14 mouse cellular contexts compared by ENCODE assay signal in genomic region chr8:80500244-80500643, GRCm38 (mm10). TPM values are rescaled to one million over a fixed set of nuclear protein-coding genes. Genes with fewer than 3 reads are reported as not detected.
A peak's percentile ranks its signal among the peaks of the same experiment; 100 is the strongest.
DNase-seq lines count a peak whose midpoint lies in the region; ATAC-seq and TF ChIP-seq lines count a peak whose summit lies in the region.
"Had no signal": no experiment of that assay in that cellular context is flagged by ENCODE, and none has a peak within 500 bp of the region (broad histone marks: within the 10 kb centered on the region; RNA-seq: fewer than 3 reads in every experiment).

No protein-coding gene starts in this region.

- no peak overlapping the region for H3K4me2 ChIP-seq in forebrain, embryonic 15.5 days (replicated peaks)
- H3K4me2 ChIP-seq in forebrain, embryonic 11.5 days (ENCODE audit: low read depth, low read length, severe bottlenecking) = no peak overlapping the region
- H3K4me2 ChIP-seq in liver, embryonic 14.5 days (ENCODE audit: low read depth) = peak overlapping the region; percentile 98
- no peak overlapping the region for H3K4me2 ChIP-seq in stomach, embryonic 16.5 days (ENCODE audit: low read depth, low read length)
- H3K4me2 ChIP-seq: limb, embryonic 12.5 days had no signal

- H3K4me3 ChIP-seq in forebrain, embryonic 15.5 days = no peak overlapping the region
- no peak overlapping the region for H3K4me3 ChIP-seq in forebrain, embryonic 11.5 days (ENCODE audit: low read depth, low read length)
- peak overlapping the region; percentile 47 to 85 for H3K4me3 ChIP-seq in liver, embryonic 14.5 days (ENCODE audit: insufficient read depth in 1 of 2, low read depth in 2 of 2, low read length in 2 of 2)
- H3K4me3 ChIP-seq in stomach, embryonic 16.5 days (replicated peaks; ENCODE audit: low read length) = no peak overlapping the region
- H3K4me3 ChIP-seq: limb, embryonic 12.5 days had no signal

- H3K4me1 ChIP-seq in forebrain, embryonic 15.5 days = no peaks in the 10 kb centered on the region
- no peaks in the 10 kb centered on the region for H3K4me1 ChIP-seq in forebrain, embryonic 11.5 days (replicated peaks; ENCODE audit: control insufficient read depth, insufficient read depth, low read length)
- peaks cover 26 to 38% of the 10 kb centered on the region in 2 experiments for H3K4me1 ChIP-seq in liver, embryonic 14.5 days (replicated peaks; ENCODE audit: control insufficient read depth in 2 of 2, insufficient read depth in 2 of 2, low read length in 1 of 2)
- no peaks in the 10 kb centered on the region for H3K4me1 ChIP-seq in stomach, embryonic 16.5 days (ENCODE audit: control insufficient read depth, insufficient read depth, low read length)
- H3K4me1 ChIP-seq: limb, embryonic 12.5 days had no signal

- WGBS in forebrain, embryonic 15.5 days = 25% methylated on average over 2 of the region's 2 CpGs
- 74% methylated on average over 2 of the region's 2 CpGs for WGBS in forebrain, embryonic 11.5 days
- WGBS in liver, embryonic 14.5 days (ENCODE audit: insufficient replicate concordance) = 12% methylated on average over 2 of the region's 2 CpGs
- WGBS in stomach, embryonic 16.5 days = 68% methylated on average over 2 of the region's 2 CpGs

- H3K27ac ChIP-seq in forebrain, embryonic 15.5 days (replicated peaks) = no peak overlapping the region
- no peak overlapping the region for H3K27ac ChIP-seq in forebrain, embryonic 11.5 days (ENCODE audit: low read depth, low read length)
- H3K27ac ChIP-seq in liver, embryonic 14.5 days = peak overlapping the region; percentile 99
- no peak overlapping the region for H3K27ac ChIP-seq in stomach, embryonic 16.5 days (ENCODE audit: low read length)
- H3K27ac ChIP-seq: limb, embryonic 12.5 days had no signal

- no peaks in the 10 kb centered on the region for H3K27me3 ChIP-seq in forebrain, embryonic 15.5 days
- no peaks in the 10 kb centered on the region for H3K27me3 ChIP-seq in forebrain, embryonic 11.5 days (ENCODE audit: control insufficient read depth, insufficient read depth, low read length)
- no peaks in the 10 kb centered on the region for H3K27me3 ChIP-seq in liver, embryonic 14.5 days (ENCODE audit: control insufficient read depth, insufficient read depth, low read length)
- H3K27me3 ChIP-seq in stomach, embryonic 16.5 days (ENCODE audit: control insufficient read depth, insufficient read depth, low read length) = no peaks in the 10 kb centered on the region
- H3K27me3 ChIP-seq: limb, embryonic 12.5 days had no signal

- DNase-seq in forebrain, embryonic 11.5 days (ENCODE audit: low spot score) = no peak
- DNase-seq in spleen, adult 12 weeks (ENCODE audit: low spot score) = peak; percentile 53
- DNase-seq in spleen, adult 18-20 months = no peak
- peak; percentile 93 to 96 (median 95) for DNase-seq in liver, embryonic 14.5 days (ENCODE audit: low read depth in 3 of 3, low spot score in 3 of 3)
- DNase-seq in right cerebral cortex, postnatal 14 days = no peak
- DNase-seq: adrenal gland, adult 8-10 months; cerebellum, adult 9-10 months; gastrocnemius, postnatal 36 days; heart, postnatal 4 days; kidney, adult 9 months had no signal

- TF ChIP-seq CTCF in liver, embryonic 14.5 days (IDR thresholded peaks at IDR 0.05; ENCODE audit: low read depth) = no peak

- ATAC-seq in forebrain, embryonic 15.5 days (replicated peaks) = peak; percentile 46; the same call in 1 of the 2 replicates
- no peak for ATAC-seq in forebrain, embryonic 11.5 days (replicated peaks; ENCODE audit: low FRiP score)
- peak; percentile 91 for ATAC-seq in liver, embryonic 14.5 days (ENCODE audit: insufficient read depth)
- ATAC-seq in stomach, embryonic 16.5 days (ENCODE audit: insufficient read depth, low FRiP score) = peak; percentile 76
- no peak for ATAC-seq in frontal cortex, adult (ENCODE audit: low TSS enrichment)

- no peaks in the 10 kb centered on the region for H3K9me3 ChIP-seq in forebrain, embryonic 15.5 days
- H3K9me3 ChIP-seq in forebrain, embryonic 11.5 days (ENCODE audit: control insufficient read depth, low read length) = no peaks in the 10 kb centered on the region
- H3K9me3 ChIP-seq in liver, embryonic 14.5 days (ENCODE audit: control insufficient read depth, low read length) = no peaks in the 10 kb centered on the region
- H3K9me3 ChIP-seq in stomach, embryonic 16.5 days (replicated peaks; ENCODE audit: control insufficient read depth, low read length) = no peaks in the 10 kb centered on the region
- H3K9me3 ChIP-seq: limb, embryonic 12.5 days had no signal

- no peak overlapping the region for H3K9ac ChIP-seq in forebrain, embryonic 15.5 days (replicated peaks)
- no peak overlapping the region for H3K9ac ChIP-seq in forebrain, embryonic 11.5 days (ENCODE audit: low read length)
- peak overlapping the region; percentile 88 for H3K9ac ChIP-seq in liver, embryonic 14.5 days (replicated peaks)
- no peak overlapping the region for H3K9ac ChIP-seq in stomach, embryonic 16.5 days (ENCODE audit: low read length)
- H3K9ac ChIP-seq: limb, embryonic 12.5 days had no signal

- H3K36me3 ChIP-seq in forebrain, embryonic 15.5 days = no peaks in the 10 kb centered on the region
- no peaks in the 10 kb centered on the region for H3K36me3 ChIP-seq in forebrain, embryonic 11.5 days (ENCODE audit: control insufficient read depth, insufficient read depth, low read length)
- H3K36me3 ChIP-seq in liver, embryonic 14.5 days (replicated peaks; ENCODE audit: control insufficient read depth, insufficient read depth, low read depth) = peaks cover 91% of the 10 kb centered on the region
- no peaks in the 10 kb centered on the region for H3K36me3 ChIP-seq in stomach, embryonic 16.5 days (ENCODE audit: control insufficient read depth, insufficient read depth, low read length)
- H3K36me3 ChIP-seq: limb, embryonic 12.5 days had no signal

- peak; percentile 99 for TF ChIP-seq EP300 in liver, embryonic 14.5 days (IDR thresholded peaks at IDR 0.05; ENCODE audit: low read depth)

RNA-seq across cellular contexts. Expression of gene Gypa, which starts 6.7 kb away (rescaled TPM):
- polyA plus RNA-seq in forebrain, embryonic 15.5 days (2015; fragmentation: Nextera tagmentation; extraction: Ambion mirVana) = 2.5 and 4.2 TPM in 2 replicates
- polyA plus RNA-seq in forebrain, embryonic 11.5 days (2014; fragmentation: Nextera tagmentation; extraction: Ambion mirVana) = 16.8 and 18.9 TPM in 2 replicates
- 349 and 449 TPM in 2 replicates for polyA plus RNA-seq in liver, embryonic 14.5 days (2012; rRNA removed)
- 691 and 694 TPM in 2 replicates for polyA plus RNA-seq in liver, embryonic 14.5 days (2014; fragmentation: Nextera tagmentation; extraction: Ambion mirVana)
- 25.3 and 33.2 TPM in 2 replicates for polyA plus RNA-seq in stomach, embryonic 16.5 days (2015; fragmentation: Nextera tagmentation; extraction: Ambion mirVana)

Comparison
In these comparisons a context has a peak if more than half of its experiments do, and no peak if none do; other contexts are left out.
1. ATAC-seq: peak in forebrain, embryonic 15.5 days (single experiment), liver, embryonic 14.5 days (single experiment) and stomach, embryonic 16.5 days (single experiment); none in forebrain, embryonic 11.5 days (single experiment) and frontal cortex, adult (single experiment).
2. DNase-seq: peak in spleen, adult 12 weeks (single experiment) and liver, embryonic 14.5 days (3 of 3); none in forebrain, embryonic 11.5 days (single experiment), spleen, adult 18-20 months (0 of 2) and right cerebral cortex, postnatal 14 days (single experiment).
3. H3K4me3 ChIP-seq: peak in liver, embryonic 14.5 days (2 of 2); none in forebrain, embryonic 15.5 days (single experiment), forebrain, embryonic 11.5 days (single experiment) and stomach, embryonic 16.5 days (single experiment).
4. RNA of gene Gypa, which starts 6.7 kb away (polyA plus RNA-seq): 349 to 694 TPM in liver, embryonic 14.5 days; 25.3 to 33.2 TPM in stomach, embryonic 16.5 days, 16.8 to 18.9 TPM in forebrain, embryonic 11.5 days and 2.5 to 4.2 TPM in forebrain, embryonic 15.5 days; every median in the first group is over 10 times any median in the second.